Mouse (Mus musculus) frontal cortex, adult (tissue): ENCODE measurements around the gene Klc4.
A peak's percentile ranks its signal among the peaks of the same experiment; 100 is the strongest.

Experiments
- ATAC-seq: cut with Nextera tagmentation; 2 replicates; pipeline ENCODE4 v1.9.2; 2017; ENCODE audit warnings: mild to moderate bottlenecking, moderate library complexity, mixed read lengths; ENCODE audit not compliant: low TSS enrichment

Klc4 gene

DNA sequence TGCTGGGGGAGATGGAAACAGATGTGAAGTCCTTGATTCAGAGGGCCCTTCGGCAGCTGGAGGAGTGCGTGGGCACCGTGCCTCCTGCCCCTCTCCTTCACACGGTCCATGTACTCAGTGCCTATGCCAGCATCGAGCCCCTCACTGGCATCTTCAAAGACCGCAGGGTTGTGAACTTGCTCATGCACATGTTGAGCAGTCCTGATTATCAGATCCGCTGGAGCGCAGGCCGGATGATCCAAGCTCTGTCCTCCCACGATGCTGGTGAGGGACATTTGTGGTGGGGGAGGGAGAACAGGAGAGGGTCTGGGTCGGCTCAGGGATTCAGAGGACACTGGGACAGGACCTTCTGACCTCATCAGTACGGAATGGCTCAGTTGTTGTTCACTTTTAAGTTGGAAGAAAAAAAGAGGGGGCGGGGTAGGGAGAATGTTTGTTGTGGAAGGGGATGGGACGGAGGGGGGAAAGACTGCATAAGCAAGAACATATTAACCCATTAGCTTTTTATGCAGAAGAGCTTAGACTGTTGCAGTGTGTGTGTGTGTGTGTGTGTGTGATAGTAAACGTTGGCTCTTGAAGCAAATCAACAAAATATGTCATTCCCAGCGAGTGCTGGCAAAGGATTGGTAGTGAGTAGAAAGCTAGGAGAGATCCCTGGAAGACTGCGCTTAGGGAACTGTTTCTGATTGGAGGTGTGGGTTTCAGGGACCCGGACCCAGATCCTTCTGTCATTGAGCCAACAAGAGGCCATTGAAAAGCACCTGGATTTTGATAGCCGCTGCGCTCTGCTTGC, 6.1 kb upstream of the Klc4 start:
- no peak for ATAC-seq

DNA sequence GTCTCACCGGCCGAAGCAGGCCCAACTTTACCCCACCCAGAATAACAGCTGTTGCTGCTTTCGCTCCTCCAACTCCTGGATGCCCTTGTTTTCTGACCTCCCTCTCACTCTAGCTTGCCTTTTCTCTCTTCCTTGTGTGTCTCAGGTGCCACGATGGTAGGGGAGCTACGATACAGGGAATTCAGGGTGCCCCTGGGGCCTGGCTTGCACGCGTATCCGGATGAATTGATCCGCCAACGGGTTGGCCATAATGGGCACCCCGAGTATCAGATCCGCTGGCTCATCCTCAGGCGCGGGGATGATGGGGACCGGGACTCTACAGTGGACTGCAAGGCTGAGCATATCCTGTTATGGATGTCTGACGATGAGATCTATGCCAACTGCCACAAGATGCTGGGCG, 5.5 kb upstream of the Klc4 start:
- no peak for ATAC-seq

GRCm38 (mm10) chr17:46650232-46651031, 4.6 kb upstream of the Klc4 start, which contains the start of gene Cul7:
TSS of gene Cul7 (plus strand) at chr17:46650337.
- ATAC-seq = peak; percentile 81

GRCm38 (mm10) chr17:46649811-46650210, 4.0 kb upstream of the Klc4 start:
- ATAC-seq = no peak

DNA sequence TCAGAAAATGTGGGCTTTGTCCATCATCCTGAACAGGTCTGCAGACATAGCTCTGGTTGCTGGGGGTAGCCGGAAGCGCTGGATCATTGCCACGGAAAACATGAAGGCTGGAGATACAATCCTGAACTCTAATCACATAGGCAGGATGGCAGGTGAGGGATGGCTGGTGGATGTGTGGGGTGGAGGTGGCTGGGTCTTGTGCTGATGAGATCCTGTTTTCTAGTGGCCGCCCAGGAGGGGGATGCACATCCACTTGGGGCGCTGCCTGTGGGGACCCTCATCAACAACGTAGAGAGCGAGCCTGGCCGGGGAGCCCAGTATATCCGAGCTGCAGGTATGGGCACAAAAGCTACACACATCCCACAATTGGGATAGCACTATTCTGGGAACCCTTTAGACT, 2.6 kb upstream of the Klc4 start:
- no peak for ATAC-seq

DNA sequence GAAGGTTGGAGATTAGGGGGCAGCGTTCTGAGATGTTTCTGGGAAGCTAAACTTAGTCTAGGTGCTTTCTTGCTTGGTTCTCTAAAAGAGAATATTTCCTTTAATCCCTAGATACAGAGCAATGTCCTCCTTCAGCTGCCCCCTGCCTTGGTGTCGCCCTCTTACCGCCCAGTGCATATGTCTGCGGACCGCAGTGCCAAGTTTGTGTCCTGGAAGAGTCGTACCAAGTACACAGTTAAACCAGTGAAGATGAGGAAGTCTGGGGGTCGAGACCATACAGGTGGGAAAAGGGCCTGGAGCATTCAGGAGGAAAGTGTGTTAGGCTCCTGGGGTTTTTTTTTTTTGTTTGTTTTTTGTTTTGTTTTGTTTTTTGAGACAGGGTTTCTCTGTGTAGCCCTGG, 1.5 kb upstream of the Klc4 start:
- no peak for ATAC-seq

GRCm38 (mm10) chr17:46646322-46646662, 470 bp upstream of the Klc4 start:
- ATAC-seq = no peak; the same call in 1 of the 2 replicates

GRCm38 (mm10) chr17:46644916-46645475, 826 bp downstream of the Klc4 start:
- ATAC-seq = no peak

DNA sequence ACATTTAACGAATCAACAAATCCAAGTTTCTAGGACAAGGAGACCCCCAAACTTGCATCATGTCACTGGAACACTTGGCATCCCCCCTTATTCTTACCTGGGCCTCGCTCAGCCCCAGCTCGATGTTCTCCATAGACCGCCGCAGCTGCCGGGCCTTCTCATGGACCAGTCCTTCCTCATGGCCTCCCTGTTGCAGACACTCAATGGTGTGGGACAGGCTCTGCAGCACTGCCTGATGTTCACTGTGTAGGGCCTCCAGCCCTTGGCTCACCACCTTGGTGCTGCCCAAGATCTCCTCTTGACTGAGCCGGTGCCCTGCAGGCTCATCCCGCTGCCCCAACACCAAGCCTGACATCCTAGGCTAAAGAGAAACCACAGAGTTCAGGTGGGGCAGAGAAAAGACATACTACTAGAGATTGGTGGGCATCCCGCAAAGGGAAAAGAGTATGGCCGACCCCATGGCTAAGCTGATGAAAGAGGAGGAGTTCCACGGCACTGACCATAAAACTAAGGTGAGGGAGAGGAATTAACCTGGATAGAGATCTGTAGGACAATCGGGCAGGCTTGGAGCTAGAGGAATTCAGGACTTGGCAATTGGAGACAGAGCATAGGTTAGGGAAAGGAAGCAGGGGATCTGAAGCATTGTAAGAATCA, 1.5 kb downstream of the Klc4 start:
- no peak for ATAC-seq

- no peak for ATAC-seq
Observed at GRCm38 (mm10) chr17:46642060-46642459, 3.8 kb downstream of the Klc4 start.

DNA sequence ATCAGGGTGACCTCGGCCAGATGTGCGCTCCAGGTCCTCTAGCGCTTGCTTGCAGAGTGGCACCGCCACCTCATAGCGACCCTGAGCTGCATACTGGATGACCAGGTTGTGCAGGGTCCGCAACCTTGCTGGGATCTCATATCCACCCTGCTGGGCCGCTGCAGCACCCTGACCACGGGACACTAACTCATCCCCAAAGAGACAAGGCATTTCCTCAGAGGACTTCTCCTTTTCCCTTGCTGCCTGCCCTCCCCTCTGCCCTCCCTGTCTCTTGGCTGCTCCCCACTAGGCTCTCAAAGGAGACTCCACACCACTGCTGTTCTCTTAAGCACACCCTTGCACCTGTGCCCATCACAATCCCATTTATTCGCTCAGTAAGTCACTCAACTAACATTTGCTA, 5.9 kb downstream of the Klc4 start:
- ATAC-seq = no peak

- ATAC-seq = no peak; the same call in 1 of the 2 replicates
Observed at GRCm38 (mm10) chr17:46636831-46637523, 8.8 kb downstream of the Klc4 start.

GRCm38 (mm10) chr17:46629685-46630441, 16.0 kb downstream of the Klc4 start:
- ATAC-seq = no peak

- peak; percentile 48; the same call in 1 of the 2 replicates for ATAC-seq
Observed at GRCm38 (mm10) chr17:46628791-46629684, 16.8 kb downstream of the Klc4 start, which contains the start of gene Ptk7. TSS of gene Ptk7 (minus strand) at chr17:46629504.

DNA sequence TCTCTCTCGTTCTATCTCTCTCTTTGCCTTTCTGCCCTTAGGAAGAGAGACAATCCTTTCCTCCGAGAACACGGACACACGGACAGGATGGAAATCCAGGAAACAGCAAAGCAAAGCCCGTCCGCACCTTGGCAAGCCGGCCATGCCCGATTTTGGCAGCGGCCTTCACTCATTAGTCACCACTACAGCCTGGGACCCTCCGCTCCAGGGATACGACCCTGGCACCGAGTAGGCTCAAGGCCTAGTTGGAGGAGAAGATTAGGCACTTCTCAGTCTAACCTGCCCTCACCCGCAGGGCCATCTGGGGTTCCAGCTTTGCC, 17.4 kb downstream of the Klc4 start:
- ATAC-seq = peak; percentile 3; the same call in 1 of the 2 replicates

DNA sequence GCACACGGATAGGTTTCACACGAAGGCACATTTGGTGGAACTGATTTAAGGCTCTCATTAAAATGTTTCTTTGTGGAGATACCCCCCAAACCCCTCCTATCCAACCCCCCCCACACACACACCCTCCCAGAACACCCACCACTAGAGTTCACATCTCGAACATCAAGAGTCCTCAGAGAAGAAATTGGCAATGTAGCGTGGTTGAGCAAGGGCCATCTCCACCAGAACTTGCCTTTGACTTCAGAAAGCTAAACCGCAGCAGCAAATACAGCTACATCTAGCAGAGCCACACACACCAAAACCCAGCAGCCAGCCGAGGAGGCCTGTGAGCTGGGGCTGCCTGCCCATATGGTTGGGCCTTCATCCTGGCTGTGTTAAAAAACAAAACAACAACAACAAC, 18.4 kb downstream of the Klc4 start:
- no peak for ATAC-seq

DNA sequence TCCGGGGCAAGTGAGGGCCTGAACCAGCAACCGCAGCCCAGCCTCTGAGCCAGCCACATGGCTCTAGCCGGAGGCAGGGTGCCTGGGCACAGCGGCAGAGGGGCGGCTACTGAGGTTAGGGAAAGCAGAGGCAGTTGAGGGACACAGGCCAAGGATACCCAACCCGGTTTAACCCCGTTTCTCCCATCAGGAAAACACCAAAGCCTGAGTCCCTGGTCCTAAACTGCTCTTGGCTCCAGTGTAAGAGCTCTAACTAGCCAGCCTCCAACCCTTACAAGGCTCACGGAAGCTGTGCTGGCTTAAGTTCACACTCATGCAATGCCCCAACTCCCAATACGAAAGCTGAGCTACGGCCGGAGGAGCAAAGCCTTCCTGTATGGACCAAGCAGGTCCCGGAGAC, 21.2 kb downstream of the Klc4 start:
- no peak for ATAC-seq

GRCm38 (mm10) chr17:46623819-46624557, 21.8 kb downstream of the Klc4 start:
- no peak for ATAC-seq

- ATAC-seq = no peak
Observed at GRCm38 (mm10) chr17:46622269-46622668, 23.6 kb downstream of the Klc4 start.
